Mouse (Mus musculus) embryonic facial prominence, embryonic 13.5 days (tissue): ENCODE measurements around the gene Ttk. TPM values are rescaled to one million over a fixed set of nuclear protein-coding genes. Genes with fewer than 3 reads are reported as not detected.

Experiments
- ATAC-seq: fragments of 200-750 bp; cut with Nextera tagmentation; 2 replicates; pipeline ENCODE4 v1.8.0; 2017; ENCODE audit warnings: low read depth; ENCODE audit not compliant: insufficient number of reproducible peaks, insufficient read depth, low FRiP score, low TSS enrichment
- H3K27ac ChIP-seq: fragments of 300-500 bp; sonication (generic); 2 replicates; pipeline ENCODE4 v1.5.1; 2015; ENCODE audit warnings: moderate library complexity, mild to moderate bottlenecking, inconsistent platforms
- H3K27me3 ChIP-seq: fragments of 300-500 bp; sonication (generic); 2 replicates; pipeline ENCODE4 v1.6.1; 2015; ENCODE audit warnings: mild to moderate bottlenecking, inconsistent platforms
- H3K36me3 ChIP-seq: fragments of 300-500 bp; sonication (generic); 2 replicates; pipeline ENCODE4 v1.6.1; 2015; ENCODE audit warnings: mild to moderate bottlenecking, inconsistent platforms
- H3K4me1 ChIP-seq: fragments of 300-500 bp; sonication (generic); 2 replicates; pipeline ENCODE4 v1.6.1; 2015; ENCODE audit warnings: inconsistent platforms
- H3K4me2 ChIP-seq: fragments of 300-500 bp; sonication (generic); 2 replicates; pipeline ENCODE4 v1.6.1; 2015; ENCODE audit warnings: moderate library complexity, mild to moderate bottlenecking, inconsistent platforms
- H3K4me3 ChIP-seq: fragments of 300-500 bp; sonication (generic); 2 replicates; pipeline ENCODE4 v1.5.1; 2015; ENCODE audit warnings: mild to moderate bottlenecking, inconsistent platforms
- H3K9ac ChIP-seq: fragments of 300-500 bp; sonication (generic); 2 replicates; pipeline ENCODE4 v1.6.1; 2015; ENCODE audit warnings: mild to moderate bottlenecking, inconsistent platforms
- H3K9me3 ChIP-seq: fragments of 300-500 bp; sonication (generic); 2 replicates; pipeline ENCODE4 v1.6.1; 2016; ENCODE audit warnings: inconsistent platforms
- WGBS: fragments of 180-500 bp; shearing (Covaris S2); methylation state at CpG from one replicate; pipeline ENCODE4 v1.1.7; 2015; ENCODE audit warnings: mixed read lengths; 5-methylcytosine and 5-hydroxymethylcytosine counted together
- polyA plus RNA-seq: library from polyadenylated mRNA; unstranded; fragments of >200 nt; fragmentation: Nextera tagmentation; extraction: Ambion mirVana; gene quantifications from 2 replicates; pipeline ENCODE4 v1.2.1, GENCODE M21; 2015

Gene Ttk
- polyA plus RNA-seq, 1 experiment from 2014 or later = 30.5 TPM

DNA sequence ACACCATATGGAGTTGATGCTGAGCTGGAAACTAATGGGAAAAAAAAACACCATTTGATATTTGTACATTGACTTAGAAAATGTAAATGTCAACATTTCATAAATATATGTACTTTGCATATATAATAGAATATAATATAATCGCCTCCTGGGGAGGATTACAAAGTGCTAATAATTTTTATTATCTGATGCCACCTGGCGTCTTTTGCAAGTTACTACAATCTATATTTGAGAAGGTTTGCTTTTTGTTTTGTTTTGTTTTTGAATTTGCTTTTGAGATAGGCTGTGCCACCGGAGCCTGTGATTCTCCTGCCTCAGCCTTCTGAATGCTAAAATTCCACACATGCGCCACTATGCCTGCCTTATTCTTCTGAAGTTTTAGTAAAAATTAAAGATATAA, 71.3 kb downstream of the Ttk start:
- Histone ChIP-seq H3K36me3 (no peaks in the 10 kb centered on the region), H3K27ac (no peak overlapping the region), H3K4me2 (no peak overlapping the region), H3K4me3 (no peak overlapping the region), H3K9ac (no peak overlapping the region), H3K4me1 (no peaks in the 10 kb centered on the region), H3K9me3 (no peaks in the 10 kb centered on the region), H3K27me3 (no peaks in the 10 kb centered on the region)
- WGBS = 72% methylated on average over 4 of the region's 4 CpGs
- ATAC-seq = no peak

DNA sequence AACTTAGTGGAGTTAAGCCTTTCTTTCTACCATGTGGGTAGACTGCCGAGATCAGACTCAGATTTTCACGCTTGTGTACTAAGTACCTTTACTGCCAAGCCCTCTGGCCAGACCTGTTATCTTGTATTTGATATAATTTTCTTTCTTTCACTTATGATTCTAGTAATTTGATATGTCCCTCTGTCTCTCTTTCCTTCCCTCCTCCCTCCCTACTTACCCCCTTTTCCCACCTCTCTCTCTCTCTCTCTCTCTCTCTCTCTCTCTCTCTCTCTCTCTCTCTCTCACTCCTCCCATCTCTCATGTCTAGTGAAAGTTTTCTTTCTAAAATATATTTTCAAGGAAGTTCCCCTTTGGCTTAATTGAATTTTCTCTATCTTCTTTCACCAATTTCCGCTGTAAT, 72.5 kb downstream of the Ttk start:
- no peaks in the 10 kb centered on the region for H3K4me1 ChIP-seq
- no peak overlapping the region for H3K4me2 ChIP-seq
- no peak overlapping the region for H3K9ac ChIP-seq
- 73% methylated on average over 3 of the region's 3 CpGs for WGBS
- no peaks in the 10 kb centered on the region for H3K27me3 ChIP-seq
- no peaks in the 10 kb centered on the region for H3K9me3 ChIP-seq
- H3K4me3 ChIP-seq = no peak overlapping the region
- no peak for ATAC-seq
- no peaks in the 10 kb centered on the region for H3K36me3 ChIP-seq
- no peak overlapping the region for H3K27ac ChIP-seq

DNA sequence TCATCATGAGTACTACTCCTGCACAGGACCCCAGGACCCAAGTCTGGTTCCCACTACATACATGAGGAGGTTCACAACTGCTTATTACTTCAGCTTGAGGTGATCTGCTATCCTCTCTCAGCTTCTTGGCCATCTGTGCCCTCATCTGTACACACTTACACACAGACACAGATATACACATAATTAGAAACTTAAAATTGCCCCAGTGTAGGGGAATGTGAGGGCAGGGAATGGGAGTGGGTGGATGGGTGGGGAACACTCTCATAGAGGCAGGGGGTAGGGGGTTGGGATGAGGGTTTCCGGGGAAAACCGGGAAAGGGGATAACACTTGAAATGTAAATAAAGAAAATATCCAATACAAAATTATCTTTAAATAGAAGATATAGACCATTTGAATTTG, 75.3 kb downstream of the Ttk start:
- H3K27me3 ChIP-seq = no peaks in the 10 kb centered on the region
- H3K36me3 ChIP-seq = no peaks in the 10 kb centered on the region
- H3K4me1 ChIP-seq = no peaks in the 10 kb centered on the region
- no peak for ATAC-seq
- no peak overlapping the region for H3K4me3 ChIP-seq
- WGBS = 89% methylated on average over 2 of the region's 2 CpGs
- no peak overlapping the region for H3K27ac ChIP-seq
- no peak overlapping the region for H3K4me2 ChIP-seq
- H3K9ac ChIP-seq = no peak overlapping the region
- no peaks in the 10 kb centered on the region for H3K9me3 ChIP-seq

DNA sequence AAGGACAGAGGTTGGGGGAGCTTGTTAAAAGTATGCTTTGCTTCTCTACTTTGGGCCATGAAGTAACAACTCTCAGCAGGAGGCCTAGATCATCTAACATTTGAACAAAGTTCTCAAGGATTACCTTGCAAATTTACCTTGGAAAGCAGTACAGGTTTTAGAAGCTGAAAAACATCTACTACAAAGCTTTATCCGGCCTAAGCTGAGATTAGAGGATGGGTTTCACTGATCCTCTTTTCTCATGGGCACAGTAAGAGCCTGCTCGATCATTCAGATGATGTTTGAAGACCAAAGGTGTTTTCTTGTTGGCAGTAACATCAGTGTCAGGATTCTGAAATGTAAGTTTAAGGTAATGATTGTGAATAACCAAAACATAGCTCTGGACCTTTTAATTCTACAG, 76.4 kb downstream of the Ttk start:
- Histone ChIP-seq H3K36me3 (no peaks in the 10 kb centered on the region), H3K27ac (no peak overlapping the region), H3K9ac (no peak overlapping the region), H3K9me3 (no peaks in the 10 kb centered on the region), H3K27me3 (no peaks in the 10 kb centered on the region), H3K4me3 (no peak overlapping the region), H3K4me2 (no peak overlapping the region), H3K4me1 (no peaks in the 10 kb centered on the region)
- 84% methylated on average over 2 of the region's 2 CpGs for WGBS
- no peak for ATAC-seq

Other genes with a start within 250 kb of the Ttk start
- 22.4 and 24.6 TPM in 2 replicates for gene Elovl4, start 28.4 kb upstream of the Ttk start, polyA plus RNA-seq
- gene Bckdhb, start 90.5 kb downstream of the Ttk start, polyA plus RNA-seq = 56.7 and 56.9 TPM in 2 replicates